Mouse (Mus musculus) heart, postnatal 36 days (tissue): ENCODE results near the gene Vmn2r86. TPM values are rescaled to one million over a fixed set of nuclear protein-coding genes. Genes with fewer than 3 reads are reported as not detected.
A peak's percentile ranks its signal among the peaks of the same experiment; 100 is the strongest.
"Not testable (repeated sequence)": the region's sequence is repeated elsewhere in the genome, so short reads cannot be mapped to it uniquely, and the experiment has no call there.

Experiments
- DNase-seq, 2 experiments: peaks; one replicate each; pipeline ENCODE4 v3.0.0; 2021 to 2022
- intact Hi-C: fragments of 180-260 bp; cut with DNase I; formaldehyde crosslinking; loops from one replicate; pipeline ENCODE4 v1.15.1; 2025
- total RNA-seq, 2 experiments: library from RNA; stranded (reverse); gene quantifications; 2 replicates each; pipeline ENCODE4 v1.2.3; 2021

The Vmn2r86 gene
- not detected for total RNA-seq

DNA sequence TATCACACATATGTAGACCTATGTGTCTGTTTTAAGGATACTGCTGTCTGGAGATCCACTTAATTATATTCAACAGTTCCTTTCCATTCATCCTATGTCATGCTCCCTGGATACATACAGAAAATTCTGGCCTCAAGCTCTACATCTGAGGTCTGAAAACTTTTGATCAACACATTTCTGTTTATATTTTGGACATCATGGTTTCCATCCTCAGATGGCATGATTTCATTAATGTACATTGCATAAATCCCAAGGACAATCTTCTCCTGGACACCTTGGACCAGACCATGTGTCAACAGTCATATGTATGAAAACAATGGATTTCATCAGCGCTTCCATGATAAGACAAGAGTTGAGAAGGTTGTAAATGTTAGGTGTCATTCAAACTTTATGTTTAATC, at the start of gene Vmn2r86:
Vmn2r86 (minus strand) TSS at position 101 of the 400 bp plus-strand sequence.
- intact Hi-C loops, DNase-seq: not testable (repeated sequence)

DNA sequence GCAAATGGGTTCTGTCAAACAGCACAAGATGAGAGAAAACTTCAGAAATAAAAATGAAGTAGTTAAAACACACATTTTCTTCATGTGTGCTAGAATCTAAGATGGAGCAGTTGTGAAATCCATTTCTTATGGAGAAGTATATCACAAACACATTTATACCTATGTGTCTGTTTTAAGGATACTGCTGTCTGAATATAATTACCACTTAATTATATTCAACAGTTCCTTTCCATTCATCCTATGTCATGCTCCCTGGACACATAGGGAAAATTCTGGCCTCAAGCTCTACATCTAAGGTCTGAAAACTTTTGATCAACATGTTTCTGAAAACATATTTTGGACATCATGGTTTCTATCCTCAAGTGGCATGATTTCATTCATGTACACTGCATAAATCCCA, 41.4 kb upstream of the Vmn2r86 start, which contains the start of gene Vmn2r87:
Vmn2r87 (minus strand) TSS at position 101 of the 400 bp plus-strand sequence.
- DNase-seq = no peak
- intact Hi-C loops = no loop called here

DNA sequence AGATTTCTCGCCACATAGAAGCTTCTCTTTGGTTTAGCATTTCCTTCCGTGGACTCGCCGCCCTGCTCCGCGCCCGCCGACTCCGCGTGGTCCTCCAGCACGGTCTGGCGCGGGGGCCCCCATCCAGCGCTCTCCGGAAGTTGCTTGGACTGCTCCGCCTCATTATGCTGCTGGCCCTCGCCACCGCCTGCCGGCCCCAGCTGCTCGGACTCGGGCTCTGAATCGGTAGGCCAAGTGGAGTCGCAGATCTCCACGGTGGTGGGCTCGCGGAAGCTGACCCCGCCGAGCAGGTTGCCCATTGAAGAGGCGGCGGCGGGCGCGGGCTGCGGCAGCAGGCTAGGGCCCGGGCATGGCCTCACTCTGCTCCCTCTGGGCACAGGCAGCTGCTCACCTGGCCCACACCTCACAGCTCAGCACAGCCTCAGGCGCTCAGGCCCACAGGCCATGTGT, 14.5 kb upstream of the Vmn2r86 start:
- DNase-seq = peak in 1 of 2 experiments; percentile 2
- intact Hi-C loops = no loop called here

DNA sequence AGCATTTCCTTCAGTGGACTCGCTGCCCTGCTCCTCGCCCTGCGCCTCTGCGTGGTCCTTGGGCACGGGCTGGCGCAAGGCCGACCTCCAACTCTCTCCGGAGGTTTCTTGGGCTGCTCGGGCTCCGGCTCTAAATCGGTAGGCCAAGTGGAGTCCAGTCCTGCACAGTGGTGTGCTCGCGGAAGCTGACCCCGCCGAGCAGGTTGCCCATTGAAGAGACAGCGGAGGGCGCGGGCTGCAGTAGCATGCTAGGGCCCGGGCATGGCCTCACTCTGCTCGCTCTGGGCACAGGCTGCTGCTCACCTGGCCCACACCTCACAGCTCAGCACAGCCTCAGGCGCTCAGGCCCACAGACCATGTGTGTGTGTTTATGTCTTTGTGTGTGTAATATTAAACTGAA, 11.1 kb downstream of the Vmn2r86 start:
- no peak for DNase-seq
- intact Hi-C loops = no loop called here

DNA sequence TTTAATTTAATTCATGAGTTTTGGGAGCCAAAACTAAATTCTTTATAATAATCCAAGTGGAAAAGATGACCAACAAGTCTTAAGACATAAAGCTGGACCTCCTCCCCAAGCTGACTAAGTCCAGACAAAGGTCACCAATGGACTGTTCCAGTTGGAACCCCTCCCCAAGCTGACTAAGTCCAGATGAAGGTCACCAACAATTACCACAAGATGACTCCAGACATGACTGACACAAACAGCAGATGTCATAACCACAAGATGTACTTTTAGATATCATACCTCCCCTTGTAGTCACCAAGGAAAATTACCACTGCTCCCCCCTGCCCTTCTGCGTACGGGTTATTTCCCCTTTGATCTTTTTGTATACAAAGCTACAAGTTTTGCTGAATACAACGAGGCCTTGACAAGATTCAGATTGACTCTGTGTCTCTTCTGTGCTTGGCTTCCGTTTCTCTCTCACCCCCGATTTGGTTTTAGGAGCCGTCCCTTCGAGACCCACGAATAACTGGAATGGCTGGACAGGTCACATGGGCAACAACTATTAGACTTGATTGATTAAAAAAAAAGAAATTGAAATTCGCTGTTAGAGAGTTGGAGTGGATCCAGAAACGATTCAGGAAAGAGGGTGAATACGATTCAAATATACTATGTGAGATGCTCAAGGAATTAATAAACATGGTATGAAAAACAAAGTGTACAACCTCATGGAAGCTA, 21.5 kb downstream of the Vmn2r86 start:
- intact Hi-C loops = not testable (repeated sequence)

DNA sequence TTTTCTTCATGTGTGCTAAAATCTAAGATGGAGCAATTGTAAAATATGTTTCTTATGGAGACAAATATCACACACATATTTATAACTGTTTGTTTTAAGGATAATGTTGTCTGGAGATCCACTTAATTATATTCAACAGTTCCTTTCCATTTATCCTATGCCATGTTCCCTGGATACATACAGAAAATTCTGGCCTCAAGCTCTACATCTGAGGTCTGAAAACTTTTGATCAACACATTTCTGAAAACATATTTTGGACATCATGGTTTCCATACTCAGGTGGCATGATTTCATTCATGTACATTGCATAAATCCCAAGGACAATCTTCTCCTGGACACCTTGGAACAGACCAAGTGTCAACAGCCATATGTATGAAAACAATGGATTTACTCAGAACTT, 26.2 kb downstream of the Vmn2r86 start, which contains the start of gene Vmn2r85:
Vmn2r85 (minus strand) TSS at position 101 of the 400 bp plus-strand sequence.
- DNase-seq, intact Hi-C loops: not testable (repeated sequence)

More for the DNA sequence above, 21.5 kb downstream of the Vmn2r86 start:
- not testable (repeated sequence) for DNase-seq

DNA sequence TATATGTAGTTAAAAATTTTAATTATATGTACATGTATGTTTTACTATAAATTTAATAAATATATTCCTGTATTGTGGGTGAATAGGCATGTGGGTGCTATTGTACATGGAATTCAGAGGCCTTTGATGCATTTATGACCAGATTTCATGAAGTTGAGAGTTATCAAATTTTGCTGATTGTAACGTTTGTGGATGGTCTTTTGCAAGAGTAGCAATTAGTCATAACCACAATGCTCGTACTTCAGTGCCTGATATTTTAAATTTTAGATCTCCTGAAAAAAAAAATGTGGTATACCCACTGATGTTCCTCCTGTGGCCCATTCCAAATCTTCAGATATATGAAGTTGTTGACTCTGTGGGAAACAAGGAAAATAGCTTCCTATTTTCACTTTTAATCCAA, 33.5 kb downstream of the Vmn2r86 start:
- DNase-seq, intact Hi-C loops: not testable (repeated sequence)

DNA sequence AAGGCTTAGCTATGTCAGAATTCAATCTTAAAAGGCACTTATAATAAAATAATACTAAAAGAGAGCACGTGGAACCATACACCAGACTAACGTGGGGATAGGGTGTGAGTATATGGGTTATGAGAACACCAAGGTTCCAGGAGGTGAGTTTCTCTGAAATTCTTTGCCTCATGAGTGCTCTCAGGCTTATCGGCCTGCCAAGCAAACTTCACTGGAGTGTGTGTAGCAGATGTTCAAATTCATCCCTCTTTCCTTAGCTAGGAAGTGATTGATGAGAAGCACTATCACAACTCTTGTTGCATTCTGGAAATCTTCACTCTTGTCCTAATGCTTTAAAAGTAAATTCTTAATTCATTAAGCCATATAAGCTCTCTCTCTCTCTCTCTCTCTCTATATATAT, 35.4 kb downstream of the Vmn2r86 start:
- no peak for DNase-seq
- intact Hi-C loops = no loop called here

DNA sequence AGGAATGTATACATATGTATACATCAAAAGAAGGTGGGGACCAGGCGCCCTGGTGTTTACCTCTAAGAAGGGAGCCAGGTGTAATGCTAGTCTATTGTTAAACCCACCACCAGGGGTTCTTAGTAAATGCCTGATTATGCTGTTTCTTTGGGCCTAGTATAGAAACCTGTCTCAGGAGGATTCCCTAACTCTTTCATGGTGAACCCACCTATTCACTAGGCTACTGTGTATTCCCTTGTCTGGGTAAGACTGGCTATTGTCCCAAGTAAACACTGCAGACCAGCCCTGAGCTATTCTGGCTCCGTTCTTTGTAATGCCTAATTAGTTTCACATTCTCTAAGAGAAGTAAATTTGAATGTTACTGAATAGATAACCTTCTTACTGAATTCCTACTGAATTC, 35.9 kb downstream of the Vmn2r86 start:
- intact Hi-C loops = not testable (repeated sequence)

DNA sequence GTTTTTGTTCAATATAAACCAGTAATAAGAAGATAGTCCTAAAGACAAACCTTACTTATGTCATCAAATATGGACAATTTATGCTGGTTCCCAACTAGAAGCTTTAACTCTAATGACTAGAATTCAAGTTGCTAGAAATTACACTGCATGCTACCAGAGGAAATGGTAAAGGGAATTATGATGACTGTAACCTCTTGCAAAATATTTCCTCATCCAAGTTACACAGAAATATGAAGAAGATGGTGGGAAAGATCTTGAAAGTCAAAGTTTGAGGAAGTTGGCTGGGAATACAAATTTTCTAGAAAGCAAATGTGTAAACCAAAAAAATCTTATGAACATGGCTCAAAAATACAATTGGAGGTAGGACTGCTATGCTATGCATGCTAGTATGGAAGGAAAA, 39.5 kb downstream of the Vmn2r86 start:
- DNase-seq, intact Hi-C loops: not testable (repeated sequence)

More for the DNA sequence above, 35.9 kb downstream of the Vmn2r86 start:
- not testable (repeated sequence) for DNase-seq

DNA sequence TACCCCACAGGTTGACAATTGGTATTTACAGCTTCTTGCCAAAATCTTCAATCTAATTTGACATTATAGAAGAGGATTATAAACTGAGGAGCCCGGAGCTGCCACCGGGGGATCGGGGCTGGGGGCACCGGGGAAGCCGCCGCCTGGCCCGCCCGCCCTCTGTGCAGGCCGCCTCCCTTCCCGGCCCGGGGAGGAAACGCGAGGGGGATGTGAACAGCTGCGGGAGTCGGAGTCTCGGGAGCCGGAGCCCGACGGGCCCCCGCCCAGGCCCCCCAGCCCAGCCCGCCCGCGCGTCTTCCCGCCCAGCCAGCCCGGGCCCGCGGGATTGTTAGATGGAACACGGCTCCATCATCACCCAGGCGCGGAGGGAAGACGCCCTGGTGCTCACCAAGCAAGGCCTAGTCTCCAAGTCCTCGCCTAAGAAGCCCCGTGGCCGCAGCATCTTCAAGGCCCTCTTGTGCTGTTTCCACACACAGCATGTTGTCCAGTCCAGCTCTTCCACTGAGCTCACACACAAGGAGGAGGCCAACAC, 43.6 kb downstream of the Vmn2r86 start:
- DNase-seq, intact Hi-C loops: not testable (repeated sequence)

DNA sequence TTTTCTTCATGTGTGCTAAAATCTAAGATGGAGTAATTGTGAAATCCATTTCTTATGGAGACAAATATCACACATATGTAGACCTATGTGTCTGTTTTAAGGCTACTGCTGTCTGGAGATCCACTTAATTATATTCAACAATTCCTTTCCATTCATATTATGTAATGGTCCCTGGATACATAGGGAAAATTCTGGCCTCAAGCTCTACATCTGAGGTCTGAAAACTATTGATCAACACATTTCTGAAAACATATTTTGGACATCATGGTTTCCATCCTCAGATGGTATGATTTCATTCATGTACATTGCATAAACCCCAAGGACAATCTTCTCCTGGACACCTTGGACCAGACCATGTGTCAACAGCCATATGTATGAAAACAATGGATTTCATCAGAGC, 61.6 kb downstream of the Vmn2r86 start, which contains the start of gene Vmn2r84:
Vmn2r84 (minus strand) TSS at position 101 of the 400 bp plus-strand sequence.
- intact Hi-C loops = no loop called here
- DNase-seq = no peak

Other genes with a start within 250 kb of the Vmn2r86 start
- gene Olfr827, start 241.6 kb downstream of the Vmn2r86 start, total RNA-seq = not detected
- not detected for gene Neurod4, start 175.8 kb downstream of the Vmn2r86 start, total RNA-seq
- under 1 TPM; 0.28 to 0.33 TPM for gene Tespa1, start 133.2 kb downstream of the Vmn2r86 start, total RNA-seq
- gene Vmn2r84, start 61.7 kb downstream of the Vmn2r86 start, total RNA-seq = not detected
- gene Vmn2r85, start 26.3 kb downstream of the Vmn2r86 start, total RNA-seq = not detected
- not detected for gene Vmn2r87, start 41.3 kb upstream of the Vmn2r86 start, total RNA-seq